Mouse (Mus musculus): ENCODE results near the gene Frs2.

GRCm38 (mm10) chr10:117146421-117146820 is 1.9 kb downstream of the Frs2 start:
- TF ChIP-seq CTCF (IDR thresholded peaks at IDR 0.05; ENCODE audit: control insufficient read depth, insufficient read depth, low read length) (no peak), POLR2A (IDR thresholded peaks at IDR 0.05; ENCODE audit: borderline replicate concordance, control insufficient read depth, low read depth, low read length) (no peak)
